Mouse (Mus musculus): Measurements from ENCODE around the gene Galm.

DNA sequence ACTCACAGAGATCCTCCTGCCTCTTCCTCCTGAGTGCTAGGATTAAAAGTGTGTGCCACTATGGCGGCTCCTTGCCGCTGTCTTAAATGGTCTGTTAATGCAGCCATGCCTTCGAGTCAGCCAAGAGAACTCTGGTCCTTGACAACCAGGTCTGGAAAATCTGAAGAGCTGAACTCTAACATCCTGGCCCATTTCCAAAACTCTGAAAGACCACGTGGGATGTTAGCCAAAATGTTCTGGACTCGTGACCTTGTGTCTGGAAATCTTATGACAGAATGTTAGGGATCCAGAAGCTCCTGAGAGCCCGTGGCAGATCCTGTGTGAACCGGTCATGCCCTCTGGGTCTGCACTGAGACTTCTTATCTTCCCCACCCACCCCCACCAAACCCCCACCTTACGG is 36.7 kb downstream of the Galm start:
- TF ChIP-seq POLR2A (IDR thresholded peaks at IDR 0.05; ENCODE audit: insufficient read length, low read depth) (no peak), POLR2AphosphoS2 (IDR thresholded peaks at IDR 0.05; ENCODE audit: insufficient read length, low read depth) (no peak), TCF12 (IDR thresholded peaks at IDR 0.05; ENCODE audit: insufficient read depth, poor library complexity, severe bottlenecking) (no peak), MYOG (IDR thresholded peaks at IDR 0.05; ENCODE audit: control insufficient read depth in 1 of 3, insufficient read depth in 1 of 3, insufficient read length in 2 of 3, low read depth in 2 of 3) (no peak), USF1 (IDR thresholded peaks at IDR 0.05; ENCODE audit: low read depth) (no peak), MAX (IDR thresholded peaks at IDR 0.05; ENCODE audit: low read depth) (no peak), MYOD1 (IDR thresholded peaks at IDR 0.05; ENCODE audit: control insufficient read depth in 1 of 3, insufficient read length in 2 of 3, low read depth in 2 of 3) (no peak)
